Mouse (Mus musculus) MEL (cell line): ENCODE measurements around the gene Asah2.

Experiments
- CTCF ChIP-seq, 3 experiments: IDR thresholded peaks in 2 of 3; conservative IDR thresholded peaks in 1 of 3; 2 replicates each; pipeline ENCODE4 v1.5.1; 2011 to 2012; ENCODE audit warnings: low read length in 3 of 3, low read depth in 2 of 3, mild to moderate bottlenecking in 2 of 3, improper control_type of control experiment in 1 of 3, inconsistent platforms in 1 of 3, mixed read lengths in 1 of 3, moderate library complexity in 1 of 3; ENCODE audit not compliant: control insufficient read depth in 1 of 3, insufficient read depth in 1 of 3, poor library complexity in 1 of 3, severe bottlenecking in 1 of 3
- GATA1 ChIP-seq: IDR thresholded peaks from 2 replicates; pipeline ENCODE4 v1.6.1; 2011; ENCODE audit warnings: low read depth, low read length, improper control_type of control experiment
- SIN3A ChIP-seq: IDR thresholded peaks from 2 replicates; pipeline ENCODE4 v1.6.1; 2012; ENCODE audit warnings: low read length, improper control_type of control experiment, inconsistent platforms
- USF1 ChIP-seq: IDR thresholded peaks from 2 replicates; pipeline ENCODE4 v1.6.1; 2014; ENCODE audit warnings: low read depth, mild to moderate bottlenecking, inconsistent platforms, low read length, improper control_type of control experiment, moderate library complexity

- TF ChIP-seq USF1 (no peak), GATA1 (no peak), CTCF (IDR thresholded peaks at IDR 0.05 in 2 of 3, conservative IDR thresholded peaks at IDR 0.05 in 1 of 3; ENCODE audit: control insufficient read depth in 1 of 3, insufficient read depth in 1 of 3, low read depth in 2 of 3, low read length in 3 of 3, poor library complexity in 1 of 3, severe bottlenecking in 1 of 3) (peak; percentile 11 to 90 (median 80); a peak in 4 of 6 replicates), SIN3A (no peak)
Measured at GRCm38 (mm10) chr19:32030430-32030829, 77.6 kb downstream of the Asah2 start.
